Mouse (Mus musculus): ENCODE measurements around the gene Gm49342. TPM values are rescaled to one million over a fixed set of nuclear protein-coding genes. Genes with fewer than 3 reads are reported as not detected.

The Gm49342 gene
- 76.0 TPM for polyA plus RNA-seq (2015; fragmentation: Illumina TruSeq; extraction: RNeasy Lipid Tissue Mini Kit (QIAGEN cat#74804); ENCODE audit: insufficient read depth, low replicate concordance)

GRCm38 (mm10) chr14:50943932-50944667, at the start of gene Gm49342:
Gene Gm49342 (plus strand): TSS chr14:50944517.

DNA sequence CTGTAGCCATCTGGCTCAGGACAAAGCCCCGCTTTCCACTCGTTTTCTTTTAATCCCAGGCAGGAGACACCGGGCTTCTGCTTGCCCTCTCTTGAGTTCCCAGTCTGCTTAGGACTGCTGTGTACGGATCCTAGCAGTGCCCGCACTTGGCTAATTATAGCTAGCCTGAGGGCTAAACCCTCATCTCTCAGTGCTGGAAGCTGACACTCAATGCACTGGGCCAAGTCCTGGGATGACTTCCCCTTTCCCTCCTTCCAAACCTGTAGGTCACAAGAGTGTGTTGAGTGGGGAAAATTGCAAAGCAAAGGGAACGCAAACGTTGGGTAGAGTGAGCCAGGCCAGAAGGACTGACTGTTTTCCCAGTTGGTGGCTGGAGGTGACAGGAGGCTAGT, 46.9 kb upstream of the Gm49342 start, which contains the start of gene Klhl33:
Gene Klhl33, minus strand, starts transcription at position 134 of the 392 bp plus-strand sequence.

DNA sequence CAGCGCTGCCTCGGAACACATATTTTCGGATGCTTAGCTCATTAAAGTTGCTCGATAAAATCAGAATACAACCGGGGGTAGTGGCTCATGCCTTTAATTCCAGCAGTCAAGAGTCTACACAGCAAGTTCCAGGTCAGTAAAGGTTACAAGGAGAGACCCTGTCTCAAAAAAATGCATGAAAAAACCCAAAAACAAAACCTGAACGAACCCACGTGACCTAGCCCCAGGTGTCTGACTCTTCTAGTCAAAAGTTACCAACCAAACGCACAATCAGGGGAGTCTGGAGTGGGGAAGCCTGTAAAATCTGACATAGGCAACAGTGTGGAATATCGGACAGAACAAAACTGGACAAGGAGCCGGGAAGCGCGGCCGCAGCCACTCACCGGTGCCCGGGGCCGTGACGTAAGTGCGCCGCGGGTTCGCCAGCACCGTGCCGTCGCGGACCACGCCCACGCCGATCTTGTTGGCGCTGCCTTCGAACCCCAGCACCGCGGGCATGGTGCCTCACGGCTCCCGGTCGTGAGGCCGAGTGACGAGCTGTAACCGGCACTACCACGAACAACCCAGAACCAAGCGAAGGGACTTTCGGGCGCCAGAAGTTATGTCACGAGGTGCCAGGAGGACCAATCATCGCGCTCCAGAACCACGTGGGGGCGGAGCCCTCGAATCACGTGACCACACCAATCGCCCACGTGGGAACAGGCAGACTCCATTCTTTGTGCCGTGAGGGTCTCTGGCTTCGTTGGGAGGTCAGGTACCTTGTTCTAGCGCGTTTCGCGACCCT, 19.8 kb upstream of the Gm49342 start, which contains the start of the genes Osgep and Apex1:
Gene Osgep, minus strand, starts transcription at position 613 of the 784 bp plus-strand sequence.
Gene Apex1, plus strand, starts transcription at position 688 of the 784 bp plus-strand sequence.

DNA sequence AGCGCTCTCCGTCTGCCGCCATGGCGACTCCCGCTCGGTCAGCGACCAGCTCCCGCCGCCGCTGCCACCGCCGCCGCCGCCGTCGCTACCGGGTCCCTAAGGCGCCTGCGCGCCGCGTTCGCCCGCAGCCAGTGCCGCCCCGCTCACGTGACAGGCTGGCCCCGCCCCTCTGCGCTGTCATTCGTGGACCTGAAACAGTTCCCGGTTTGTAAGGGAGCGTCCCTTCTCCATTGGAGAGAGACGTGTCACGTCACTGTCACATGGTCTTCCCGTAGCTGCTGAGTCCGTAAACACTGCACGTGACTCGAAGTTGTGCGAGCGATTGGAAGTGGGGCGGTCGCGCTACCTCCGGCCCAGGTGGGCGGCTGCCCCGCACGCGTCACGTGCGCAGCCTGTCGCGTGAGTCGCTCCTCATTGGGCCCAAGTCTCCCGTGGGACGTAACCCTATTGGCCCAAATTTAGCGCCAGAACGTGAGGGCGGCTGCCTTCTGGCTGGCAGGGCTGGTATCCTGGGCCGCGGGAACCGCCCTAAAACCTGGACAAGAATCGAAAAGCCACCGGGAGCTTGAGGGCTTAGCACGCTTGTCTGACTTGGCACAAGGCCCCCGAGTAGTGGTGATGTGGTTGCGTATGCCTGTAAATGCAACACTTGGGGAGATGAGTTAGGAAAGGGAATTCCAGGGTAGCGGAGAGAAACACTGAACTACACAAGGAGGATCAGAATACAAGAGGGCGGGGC, 13.4 kb upstream of the Gm49342 start, which contains the start of the genes Pip4p1 and Pnp:
Gene Pip4p1, minus strand, starts transcription at position 103 of the 739 bp plus-strand sequence.
Gene Pnp, plus strand, starts transcription at position 329 of the 739 bp plus-strand sequence.

GRCm38 (mm10) chr14:50955942-50956508, 11.7 kb downstream of the Gm49342 start, which contains the start of gene Pnp2:
Gene Pnp2 (plus strand): TSS chr14:50955992.

DNA sequence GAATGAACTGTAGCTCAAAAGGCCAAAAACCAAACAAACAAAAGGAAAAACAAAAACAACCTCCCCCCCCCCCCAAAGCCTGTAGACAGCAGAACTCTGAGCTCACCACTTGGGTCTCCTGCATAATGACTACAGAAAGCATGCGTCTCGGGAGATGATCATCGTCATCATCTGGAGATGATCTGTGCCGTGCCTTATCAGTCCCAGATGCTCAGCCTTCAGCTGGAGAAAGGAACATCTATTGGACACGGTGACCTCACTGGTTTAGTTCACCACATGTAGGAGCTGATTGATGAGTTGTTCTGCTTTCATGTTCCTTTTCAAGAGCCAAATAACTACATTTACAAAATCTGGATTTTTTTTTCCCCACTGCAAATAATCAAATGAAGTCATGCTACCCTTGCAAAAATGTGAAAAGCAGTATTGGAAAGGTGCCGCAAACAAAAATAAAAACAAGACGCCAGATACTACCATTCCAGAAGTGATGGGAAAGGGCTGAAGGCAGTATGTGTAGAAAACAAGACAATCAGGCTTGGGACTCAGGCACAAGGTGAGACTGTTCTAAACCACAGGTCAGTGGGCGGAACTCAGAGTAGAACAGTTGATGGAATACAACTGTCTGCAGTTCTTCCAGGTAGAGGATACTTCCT, 63.0 kb downstream of the Gm49342 start, which contains the start of gene Rnase10:
Gene Rnase10, plus strand, starts transcription at position 600 of the 650 bp plus-strand sequence.

Other genes starting within 250 kb of the Gm49342 start
- gene Olfr748, start 237.1 kb upstream of the Gm49342 start, polyA plus RNA-seq (2015; fragmentation: Illumina TruSeq; extraction: RNeasy Lipid Tissue Mini Kit (QIAGEN cat#74804); ENCODE audit: insufficient read depth, low replicate concordance), result not detected
- not detected for gene Olfr749, start 199.4 kb upstream of the Gm49342 start, polyA plus RNA-seq (2015; fragmentation: Illumina TruSeq; extraction: RNeasy Lipid Tissue Mini Kit (QIAGEN cat#74804); ENCODE audit: insufficient read depth, low replicate concordance)
- gene Ttc5, start 159.0 kb upstream of the Gm49342 start, polyA plus RNA-seq (2015; fragmentation: Illumina TruSeq; extraction: RNeasy Lipid Tissue Mini Kit (QIAGEN cat#74804); ENCODE audit: insufficient read depth, low replicate concordance), result 70.2 TPM
- not detected for gene Ccnb1ip1, start 136.8 kb upstream of the Gm49342 start, polyA plus RNA-seq (2015; fragmentation: Illumina TruSeq; extraction: RNeasy Lipid Tissue Mini Kit (QIAGEN cat#74804); ENCODE audit: insufficient read depth, low replicate concordance)
- gene Parp2, start 136.7 kb upstream of the Gm49342 start, polyA plus RNA-seq (2015; fragmentation: Illumina TruSeq; extraction: RNeasy Lipid Tissue Mini Kit (QIAGEN cat#74804); ENCODE audit: insufficient read depth, low replicate concordance), result 122 TPM
- gene Tep1, start 74.0 kb upstream of the Gm49342 start, polyA plus RNA-seq (2015; fragmentation: Illumina TruSeq; extraction: RNeasy Lipid Tissue Mini Kit (QIAGEN cat#74804); ENCODE audit: insufficient read depth, low replicate concordance), result 58.6 TPM
- gene Klhl33, start 47.0 kb upstream of the Gm49342 start, polyA plus RNA-seq (2015; fragmentation: Illumina TruSeq; extraction: RNeasy Lipid Tissue Mini Kit (QIAGEN cat#74804); ENCODE audit: insufficient read depth, low replicate concordance), result 0.44 TPM
- 54.5 TPM for gene Osgep, start 19.6 kb upstream of the Gm49342 start, polyA plus RNA-seq (2015; fragmentation: Illumina TruSeq; extraction: RNeasy Lipid Tissue Mini Kit (QIAGEN cat#74804); ENCODE audit: insufficient read depth, low replicate concordance)
- 60.1 TPM for gene Apex1, start 19.5 kb upstream of the Gm49342 start, polyA plus RNA-seq (2015; fragmentation: Illumina TruSeq; extraction: RNeasy Lipid Tissue Mini Kit (QIAGEN cat#74804); ENCODE audit: insufficient read depth, low replicate concordance)
- 134 TPM for gene Pip4p1, start 13.7 kb upstream of the Gm49342 start, polyA plus RNA-seq (2015; fragmentation: Illumina TruSeq; extraction: RNeasy Lipid Tissue Mini Kit (QIAGEN cat#74804); ENCODE audit: insufficient read depth, low replicate concordance)
- 58.5 TPM for gene Pnp, start 13.4 kb upstream of the Gm49342 start, polyA plus RNA-seq (2015; fragmentation: Illumina TruSeq; extraction: RNeasy Lipid Tissue Mini Kit (QIAGEN cat#74804); ENCODE audit: insufficient read depth, low replicate concordance)
- 4.6 TPM for gene Pnp2, start 11.5 kb downstream of the Gm49342 start, polyA plus RNA-seq (2015; fragmentation: Illumina TruSeq; extraction: RNeasy Lipid Tissue Mini Kit (QIAGEN cat#74804); ENCODE audit: insufficient read depth, low replicate concordance)
- gene Rnase10, start 63.2 kb downstream of the Gm49342 start, polyA plus RNA-seq (2015; fragmentation: Illumina TruSeq; extraction: RNeasy Lipid Tissue Mini Kit (QIAGEN cat#74804); ENCODE audit: insufficient read depth, low replicate concordance), result 0.26 TPM
- not detected for gene Rnase9, start 97.4 kb downstream of the Gm49342 start, polyA plus RNA-seq (2015; fragmentation: Illumina TruSeq; extraction: RNeasy Lipid Tissue Mini Kit (QIAGEN cat#74804); ENCODE audit: insufficient read depth, low replicate concordance)
- not detected for gene Rnase11, start 105.6 kb downstream of the Gm49342 start, polyA plus RNA-seq (2015; fragmentation: Illumina TruSeq; extraction: RNeasy Lipid Tissue Mini Kit (QIAGEN cat#74804); ENCODE audit: insufficient read depth, low replicate concordance)
- 4.4 TPM for gene Rnase12, start 113.1 kb downstream of the Gm49342 start, polyA plus RNA-seq (2015; fragmentation: Illumina TruSeq; extraction: RNeasy Lipid Tissue Mini Kit (QIAGEN cat#74804); ENCODE audit: insufficient read depth, low replicate concordance)
- not detected for gene Olfr750, start 129.9 kb downstream of the Gm49342 start, polyA plus RNA-seq (2015; fragmentation: Illumina TruSeq; extraction: RNeasy Lipid Tissue Mini Kit (QIAGEN cat#74804); ENCODE audit: insufficient read depth, low replicate concordance)
- gene Rnase4, start 146.6 kb downstream of the Gm49342 start, polyA plus RNA-seq (2015; fragmentation: Illumina TruSeq; extraction: RNeasy Lipid Tissue Mini Kit (QIAGEN cat#74804); ENCODE audit: insufficient read depth, low replicate concordance), result 32.5 TPM
- 5.4 TPM for gene Ang, start 146.6 kb downstream of the Gm49342 start, polyA plus RNA-seq (2015; fragmentation: Illumina TruSeq; extraction: RNeasy Lipid Tissue Mini Kit (QIAGEN cat#74804); ENCODE audit: insufficient read depth, low replicate concordance)
- not detected for gene Eddm3b, start 169.9 kb downstream of the Gm49342 start, polyA plus RNA-seq (2015; fragmentation: Illumina TruSeq; extraction: RNeasy Lipid Tissue Mini Kit (QIAGEN cat#74804); ENCODE audit: insufficient read depth, low replicate concordance)
- 227 TPM for gene Rnase6, start 179.4 kb downstream of the Gm49342 start, polyA plus RNA-seq (2015; fragmentation: Illumina TruSeq; extraction: RNeasy Lipid Tissue Mini Kit (QIAGEN cat#74804); ENCODE audit: insufficient read depth, low replicate concordance)
- gene Rnase1, start 202.3 kb downstream of the Gm49342 start, polyA plus RNA-seq (2015; fragmentation: Illumina TruSeq; extraction: RNeasy Lipid Tissue Mini Kit (QIAGEN cat#74804); ENCODE audit: insufficient read depth, low replicate concordance), result 7.4 TPM
- gene Rnase2b, start 217.7 kb downstream of the Gm49342 start, polyA plus RNA-seq (2015; fragmentation: Illumina TruSeq; extraction: RNeasy Lipid Tissue Mini Kit (QIAGEN cat#74804); ENCODE audit: insufficient read depth, low replicate concordance), result not detected